Mouse (Mus musculus): ENCODE data around the gene Cyp4f40. TPM values are rescaled to one million over a fixed set of nuclear protein-coding genes. Genes with fewer than 3 reads are reported as not detected.
"Not testable (repeated sequence)": the region's sequence is repeated elsewhere in the genome, so short reads cannot be mapped to it uniquely, and the experiment has no call there.

Gene Cyp4f40
- total RNA-seq, 2 experiments from 2014 or later, result not detected

GRCm38 (mm10) chr17:32702826-32703225 lies 44.1 kb downstream of the Cyp4f40 start:
- no peak for DNase-seq (ENCODE audit: low spot score in 2 of 2)

GRCm38 (mm10) chr17:32710541-32710940 lies 51.8 kb downstream of the Cyp4f40 start:
- DNase-seq (ENCODE audit: low spot score in 2 of 2), result not testable (repeated sequence)

- not testable (repeated sequence) for DNase-seq (ENCODE audit: low spot score in 2 of 2)
These were observed 63.5 kb downstream of the Cyp4f40 start for GRCm38 (mm10) chr17:32722151-32722550.

- DNase-seq (ENCODE audit: low spot score in 2 of 2), result no peak
These were observed 64.1 kb downstream of the Cyp4f40 start for GRCm38 (mm10) chr17:32722771-32723170.

- not testable (repeated sequence) for DNase-seq (ENCODE audit: low spot score in 2 of 2)
These were observed 67.7 kb downstream of the Cyp4f40 start for GRCm38 (mm10) chr17:32726360-32726759.

Other genes starting within 250 kb of the Cyp4f40 start
- gene Pglyrp2, start 234.7 kb upstream of the Cyp4f40 start, total RNA-seq (2021), result 10 to 100 TPM in 1 of 2 experiments, under 1 TPM in 1; 0.31 to 10.5 TPM
- under 1 TPM in 1 of 2 experiments, not detected in 1; 0.67 TPM for gene Cyp4f39, start 206.2 kb upstream of the Cyp4f40 start, total RNA-seq (2021)
- gene Cyp4f17, start 152.8 kb upstream of the Cyp4f40 start, total RNA-seq (2021), result 10 to 100 TPM in 1 of 2 experiments, 1 to 10 TPM in 1; 9.8 to 12.7 TPM
- 10 to 100 TPM; 26.0 to 27.6 TPM for gene Cyp4f16, start 122.3 kb upstream of the Cyp4f40 start, total RNA-seq (2021)
- gene Cyp4f37, start 37.6 kb upstream of the Cyp4f40 start, total RNA-seq (2021), result not detected
- 1 to 10 TPM; 3.6 to 7.7 TPM for gene Cyp4f15, start 26.7 kb downstream of the Cyp4f40 start, total RNA-seq (2021)
- gene Zfp871, start 129.4 kb downstream of the Cyp4f40 start, total RNA-seq (2021), result 10 to 100 TPM; 66.4 to 67.8 TPM
- 1 to 10 TPM; 2.0 to 4.1 TPM for gene Zfp811, start 151.0 kb downstream of the Cyp4f40 start, total RNA-seq (2021)
- 10 to 100 TPM; 22.0 to 22.2 TPM for gene Zfp799, start 171.4 kb downstream of the Cyp4f40 start, total RNA-seq (2021)
- 10 to 100 TPM; 11.1 to 12.6 TPM for gene Zfp870, start 232.7 kb downstream of the Cyp4f40 start, total RNA-seq (2021)

Data from adrenal gland, postnatal 4 days (tissue).